Mouse (Mus musculus): Measurements from ENCODE around the gene Ell.

DNA sequence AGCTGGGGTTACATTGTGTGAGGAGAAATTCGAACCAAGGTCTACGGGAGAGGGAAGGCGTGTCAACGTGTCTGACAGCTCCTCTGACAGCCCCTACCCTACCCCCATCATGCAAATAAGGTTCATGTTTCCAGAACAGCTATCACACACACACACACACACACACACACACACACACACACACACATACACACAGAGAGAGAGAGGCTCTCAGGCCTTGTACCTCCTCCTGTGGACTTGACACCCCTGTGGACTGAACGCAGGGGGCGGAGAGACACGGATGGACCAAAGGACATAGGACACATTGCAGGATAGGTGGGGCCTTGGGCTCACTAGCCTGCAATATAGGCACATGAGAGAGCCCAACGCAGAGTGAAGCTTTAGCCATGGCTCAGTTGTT, 97.6 kb downstream of the Ell start:
- TF ChIP-seq CTCF (IDR thresholded peaks at IDR 0.05; ENCODE audit: low read depth) (no peak), EP300 (IDR thresholded peaks at IDR 0.05; ENCODE audit: low read depth) (peak; percentile 72)

Data from liver, postnatal 0 days (tissue).